Mouse (Mus musculus) R1 (cell line): ENCODE data around the gene Rsph4a.
A peak's percentile ranks its signal among the peaks of the same experiment; 100 is the strongest.
"Not testable (repeated sequence)": the region's sequence is repeated elsewhere in the genome, so short reads cannot be mapped to it uniquely, and the experiment has no call there.

ENCODE experiments used
- DNase-seq: peaks from one replicate; pipeline ENCODE4 v3.0.0-alpha.2; 2018; ENCODE audit warnings: low read depth, low spot score

Gene Rsph4a

GRCm38 (mm10) chr10:33904530-33905481 lies at the start of gene Rsph4a:
Rsph4a (plus strand) TSS chr10:33905111.
- DNase-seq = peak; percentile 98

DNA sequence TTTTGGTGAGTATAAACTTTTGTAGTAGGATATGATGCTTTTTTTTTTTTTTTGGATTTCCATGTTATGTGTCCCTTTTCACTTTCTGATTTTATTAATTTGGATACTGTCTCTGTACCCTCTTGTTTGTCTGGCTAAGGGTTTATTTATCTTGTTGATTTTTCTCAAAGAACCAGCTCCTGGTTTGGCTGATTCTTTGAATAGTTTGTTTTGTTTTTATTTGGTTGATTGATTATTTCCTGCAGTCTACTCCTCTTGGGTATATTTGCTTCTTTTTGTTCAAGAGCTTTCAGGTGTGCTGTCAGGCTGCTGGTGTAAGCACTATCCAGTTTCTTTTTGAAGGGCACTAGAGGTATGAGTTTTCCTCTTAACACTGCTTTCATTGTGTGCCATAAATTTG lies 47.5 kb upstream of the Rsph4a start, which contains the start of gene Sult3a1:
TSS of gene Sult3a1 (plus strand) at position 301 of the 400 bp plus-strand sequence.
- DNase-seq = no peak

DNA sequence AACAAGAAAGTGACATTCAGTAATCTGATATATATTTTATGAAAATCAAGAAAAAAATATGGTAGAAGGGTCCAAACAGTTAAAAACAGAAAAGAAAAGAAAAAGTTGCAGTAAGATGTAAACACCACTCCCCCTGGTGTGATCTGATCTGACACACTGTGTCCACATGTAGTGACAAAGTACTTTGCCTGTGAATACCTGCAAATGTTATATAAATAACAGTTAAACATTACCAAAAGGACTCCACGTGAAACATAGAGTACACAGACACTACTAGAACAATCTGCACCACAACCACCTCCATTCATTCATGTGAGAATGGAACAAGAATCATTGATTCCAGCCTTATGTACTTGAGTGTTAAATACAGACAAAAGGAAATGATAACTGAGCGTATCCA lies 38.9 kb upstream of the Rsph4a start:
- DNase-seq = no peak

DNA sequence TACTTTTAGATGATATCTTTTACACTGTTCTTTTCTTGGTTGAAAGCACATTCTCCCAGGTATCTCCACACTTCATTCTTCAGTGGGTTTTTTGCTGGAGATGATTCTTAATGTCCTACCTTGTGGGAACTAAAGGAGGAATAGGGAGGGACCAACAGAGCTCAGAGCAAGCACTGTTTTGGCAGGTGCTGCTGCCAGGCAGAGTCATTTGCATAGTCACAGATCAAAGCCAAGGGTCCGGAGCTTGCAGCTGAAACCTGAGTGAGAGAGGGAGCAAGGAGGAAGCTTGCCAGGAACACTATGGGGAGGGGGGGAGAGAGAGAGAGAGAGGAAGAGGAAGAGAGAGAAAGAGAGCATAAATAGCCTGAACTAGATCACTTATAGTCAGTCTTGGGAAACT lies 34.5 kb upstream of the Rsph4a start:
- peak; percentile 21 for DNase-seq

DNA sequence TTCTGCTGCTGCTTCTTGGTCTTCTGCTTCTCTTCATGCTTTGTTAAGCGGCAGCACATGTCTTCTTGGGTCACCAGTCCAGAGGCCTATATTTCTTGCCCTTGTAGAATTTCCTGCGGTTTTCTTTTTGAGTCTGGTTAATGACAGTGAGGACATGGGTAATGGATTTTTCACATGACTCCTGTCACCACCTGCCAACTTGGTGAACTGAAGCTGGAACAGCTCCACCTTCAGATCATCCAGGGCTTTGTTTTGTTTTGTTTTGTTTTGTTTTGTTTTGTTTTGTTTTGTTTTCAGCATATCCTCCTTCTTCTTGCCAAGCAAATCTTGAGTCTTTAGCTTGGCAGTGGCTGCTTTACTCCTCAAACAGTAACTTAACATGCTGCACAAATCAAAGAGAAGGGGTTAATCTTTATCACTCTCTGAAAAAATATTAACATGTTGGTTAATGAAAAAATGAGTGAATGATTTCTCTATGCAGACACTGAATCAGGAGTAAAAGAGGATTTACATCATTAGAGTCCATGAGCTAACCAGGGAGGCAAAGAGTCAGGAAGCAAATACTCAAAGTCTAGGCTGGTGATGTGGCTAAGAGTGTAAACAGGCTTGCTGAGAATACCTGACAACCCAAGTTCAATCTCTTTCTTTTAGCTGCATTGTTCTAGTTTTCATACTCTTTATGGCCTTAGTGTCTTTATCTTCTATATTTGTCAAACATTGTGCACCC lies 32.1 kb upstream of the Rsph4a start:
- no peak for DNase-seq

DNA sequence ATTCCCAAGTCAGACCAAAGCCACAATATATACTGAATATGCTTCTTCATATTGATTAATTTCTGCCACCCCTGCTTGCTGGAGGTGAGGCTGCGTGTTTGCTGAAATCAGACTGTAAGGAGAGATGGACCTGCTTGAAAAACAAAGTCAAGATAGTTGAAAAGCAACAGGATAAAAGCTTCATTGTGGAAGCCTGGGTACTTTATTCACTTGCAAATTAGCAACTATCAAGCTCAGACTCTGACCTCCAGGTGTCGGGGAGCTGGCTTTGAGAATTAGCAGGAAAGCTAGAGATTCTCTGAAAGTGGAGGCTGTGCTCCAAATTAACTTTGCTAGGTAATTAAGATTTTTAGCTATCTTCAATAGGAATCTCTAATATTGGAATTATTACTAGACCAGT lies 22.5 kb upstream of the Rsph4a start:
- peak; percentile 80 for DNase-seq

DNA sequence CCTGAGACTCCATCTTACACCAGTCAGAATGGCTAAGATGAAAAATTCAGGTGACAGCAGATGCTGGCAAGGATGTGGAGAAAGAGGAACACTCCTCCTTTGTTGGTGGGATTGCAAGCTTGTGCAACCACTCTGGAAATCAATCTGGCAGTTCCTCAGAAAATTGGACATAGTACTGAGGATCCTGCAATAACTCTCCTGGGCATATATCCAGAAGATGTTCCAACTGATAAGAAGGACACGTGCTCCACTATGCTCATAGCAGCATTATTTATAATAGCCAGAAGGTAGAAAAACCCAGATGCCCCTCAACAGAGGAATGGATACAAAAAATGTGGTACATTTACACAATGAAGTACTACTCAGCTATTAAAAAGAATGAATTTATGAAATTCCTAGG lies 3.4 kb upstream of the Rsph4a start:
- not testable (repeated sequence) for DNase-seq

GRCm38 (mm10) chr10:33905489-33905888 lies 578 bp downstream of the Rsph4a start:
- peak; percentile 96 for DNase-seq

DNA sequence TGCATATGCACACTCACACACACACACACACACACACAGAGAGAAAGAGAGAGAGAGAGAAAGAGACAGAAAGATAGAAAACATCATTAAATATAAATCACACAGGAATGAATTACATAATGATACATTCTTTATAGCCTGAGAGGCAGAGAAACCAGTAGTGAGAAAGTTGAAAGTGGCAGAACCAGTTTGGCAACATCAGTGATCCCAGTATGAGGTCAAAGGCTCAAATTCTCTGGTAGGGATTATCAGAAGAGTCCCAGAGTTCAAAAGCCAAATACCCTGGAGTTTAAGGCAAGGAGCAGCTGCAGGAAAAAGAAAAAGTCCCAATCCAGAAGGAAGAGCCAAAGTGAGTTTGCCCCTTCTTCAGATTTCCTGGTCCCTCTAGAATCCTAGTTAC lies 35.8 kb downstream of the Rsph4a start:
- DNase-seq = peak; percentile 65

- no peak for DNase-seq
Measured at GRCm38 (mm10) chr10:33945390-33945789, 40.5 kb downstream of the Rsph4a start.

- no peak for DNase-seq
Measured at GRCm38 (mm10) chr10:33946336-33946735, 41.4 kb downstream of the Rsph4a start.

GRCm38 (mm10) chr10:33950803-33951583 lies 46.1 kb downstream of the Rsph4a start, which contains the start of gene Zup1:
Zup1 (minus strand) TSS chr10:33951269.
- peak; percentile 92 for DNase-seq

DNA sequence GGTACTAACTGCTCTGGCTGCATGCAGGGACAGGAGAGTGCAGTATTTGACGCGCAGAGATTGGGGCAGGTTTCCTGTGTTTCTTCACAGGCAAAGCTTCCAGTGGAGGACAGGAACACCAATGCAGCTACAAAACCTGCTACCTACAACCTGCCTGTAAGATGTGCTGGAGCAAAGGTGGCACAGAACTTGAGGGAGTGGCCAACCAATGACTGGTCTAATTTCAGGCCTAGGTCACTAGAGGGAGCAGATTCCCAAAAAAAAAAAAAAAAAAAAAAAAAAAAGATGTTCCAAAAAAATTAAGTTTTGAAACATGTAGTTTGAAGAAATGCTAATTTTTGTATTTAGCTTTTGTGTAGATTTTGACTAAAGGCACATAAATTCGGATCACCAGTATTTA lies 47.6 kb downstream of the Rsph4a start:
- peak; percentile 64 for DNase-seq
